Mouse (Mus musculus): Measurements from ENCODE around the gene Hic2. TPM values are rescaled to one million over a fixed set of nuclear protein-coding genes. Genes with fewer than 3 reads are reported as not detected.
A peak's percentile ranks its signal among the peaks of the same experiment; 100 is the strongest.

The Hic2 gene
- 4.1 TPM in 2 replicates for polyA plus RNA-seq (2012; rRNA removed)

- TF ChIP-seq POLR2A (IDR thresholded peaks at IDR 0.05; ENCODE audit: borderline replicate concordance, insufficient read depth, low read length) = peak; percentile 72
- TF ChIP-seq CTCF (IDR thresholded peaks at IDR 0.05; ENCODE audit: borderline replicate concordance, insufficient read depth, low read depth, low read length) = no peak
- Histone ChIP-seq H3K4me3 (replicated peaks; ENCODE audit: insufficient read depth, low read depth, low read length) (peak within 1 kb of the TSS; percentile 76), H3K27ac (ENCODE audit: insufficient read depth, low read length) (peak within 1 kb of the TSS; percentile 67), H3K4me1 (ENCODE audit: control insufficient read depth, insufficient read depth, low read length) (peaks cover 4% of the 10 kb centered on the region), H3K27me3 (ENCODE audit: control insufficient read depth, insufficient read depth, low read length) (no peaks in the 10 kb centered on the region)
- DNase-seq = peak; percentile 91 to 94
- WGBS = 3% methylated on average over 59 of the region's 59 CpGs
Observed at GRCm38 (mm10) chr16:17232794-17233701, at the start of gene Hic2. Gene Hic2, plus strand, starts transcription at chr16:17233572.

GRCm38 (mm10) chr16:17185475-17185874 lies 47.9 kb upstream of the Hic2 start:
- no peak for DNase-seq
- Histone ChIP-seq H3K4me1 (ENCODE audit: control insufficient read depth, insufficient read depth, low read length) (no peaks in the 10 kb centered on the region; the same call in 1 of the 2 replicates), H3K27me3 (ENCODE audit: control insufficient read depth, insufficient read depth, low read length) (no peaks in the 10 kb centered on the region), H3K27ac (ENCODE audit: insufficient read depth, low read length) (no peak overlapping the region), H3K4me3 (replicated peaks; ENCODE audit: insufficient read depth, low read depth, low read length) (no peak overlapping the region)
- TF ChIP-seq POLR2A (IDR thresholded peaks at IDR 0.05; ENCODE audit: borderline replicate concordance, insufficient read depth, low read length) (no peak), CTCF (IDR thresholded peaks at IDR 0.05; ENCODE audit: borderline replicate concordance, insufficient read depth, low read depth, low read length) (no peak)

GRCm38 (mm10) chr16:17193823-17194222 lies 39.5 kb upstream of the Hic2 start:
- no peak overlapping the region for H3K4me3 ChIP-seq (replicated peaks; ENCODE audit: insufficient read depth, low read depth, low read length)
- TF ChIP-seq CTCF (IDR thresholded peaks at IDR 0.05; ENCODE audit: borderline replicate concordance, insufficient read depth, low read depth, low read length) (no peak), POLR2A (IDR thresholded peaks at IDR 0.05; ENCODE audit: borderline replicate concordance, insufficient read depth, low read length) (no peak)
- no peak overlapping the region for H3K27ac ChIP-seq (ENCODE audit: insufficient read depth, low read length)
- no peaks in the 10 kb centered on the region for H3K27me3 ChIP-seq (ENCODE audit: control insufficient read depth, insufficient read depth, low read length)
- DNase-seq = no peak
- WGBS = 83% methylated on average over 4 of the region's 4 CpGs
- H3K4me1 ChIP-seq (ENCODE audit: control insufficient read depth, insufficient read depth, low read length) = no peaks in the 10 kb centered on the region; the same call in 1 of the 2 replicates

- H3K4me1 ChIP-seq (ENCODE audit: control insufficient read depth, insufficient read depth, low read length) = no peaks in the 10 kb centered on the region; the same call in 1 of the 2 replicates
- peak overlapping the region; percentile 99 for H3K4me3 ChIP-seq (replicated peaks; ENCODE audit: insufficient read depth, low read depth, low read length)
- peak overlapping the region; percentile 62; the same call in 1 of the 2 replicates for H3K27ac ChIP-seq (ENCODE audit: insufficient read depth, low read length)
- DNase-seq = no peak
- TF ChIP-seq CTCF (IDR thresholded peaks at IDR 0.05; ENCODE audit: borderline replicate concordance, insufficient read depth, low read depth, low read length) (no peak), POLR2A (IDR thresholded peaks at IDR 0.05; ENCODE audit: borderline replicate concordance, insufficient read depth, low read length) (no peak)
- H3K27me3 ChIP-seq (ENCODE audit: control insufficient read depth, insufficient read depth, low read length) = no peaks in the 10 kb centered on the region
- WGBS = 6% methylated on average over 24 of the region's 24 CpGs
Observed at GRCm38 (mm10) chr16:17200121-17200952, 33.0 kb upstream of the Hic2 start.

- DNase-seq = peak; percentile 87 to 88
- Histone ChIP-seq H3K27ac (ENCODE audit: insufficient read depth, low read length) (peak overlapping the region; percentile 62), H3K4me1 (ENCODE audit: control insufficient read depth, insufficient read depth, low read length) (no peaks in the 10 kb centered on the region; the same call in 1 of the 2 replicates), H3K4me3 (replicated peaks; ENCODE audit: insufficient read depth, low read depth, low read length) (peak overlapping the region; percentile 99), H3K27me3 (ENCODE audit: control insufficient read depth, insufficient read depth, low read length) (no peaks in the 10 kb centered on the region)
- WGBS = under 1% methylated on average over 72 of the region's 72 CpGs
- peak; percentile 54; the same call in 1 of the 2 replicates for TF ChIP-seq POLR2A (IDR thresholded peaks at IDR 0.05; ENCODE audit: borderline replicate concordance, insufficient read depth, low read length)
- TF ChIP-seq CTCF (IDR thresholded peaks at IDR 0.05; ENCODE audit: borderline replicate concordance, insufficient read depth, low read depth, low read length) = no peak
Observed at GRCm38 (mm10) chr16:17200953-17201707, 32.2 kb upstream of the Hic2 start.

- no peak overlapping the region for H3K4me3 ChIP-seq (replicated peaks; ENCODE audit: insufficient read depth, low read depth, low read length)
- no peak for DNase-seq
- no peaks in the 10 kb centered on the region; the same call in 1 of the 2 replicates for H3K4me1 ChIP-seq (ENCODE audit: control insufficient read depth, insufficient read depth, low read length)
- no peaks in the 10 kb centered on the region for H3K27me3 ChIP-seq (ENCODE audit: control insufficient read depth, insufficient read depth, low read length)
- H3K27ac ChIP-seq (ENCODE audit: insufficient read depth, low read length) = no peak overlapping the region
- no peak for TF ChIP-seq POLR2A (IDR thresholded peaks at IDR 0.05; ENCODE audit: borderline replicate concordance, insufficient read depth, low read length)
- no peak for TF ChIP-seq CTCF (IDR thresholded peaks at IDR 0.05; ENCODE audit: borderline replicate concordance, insufficient read depth, low read depth, low read length)
- WGBS = 55% methylated on average over 2 of the region's 2 CpGs
Observed at GRCm38 (mm10) chr16:17201977-17202376, 31.4 kb upstream of the Hic2 start.

- 93% methylated on average over 1 of the region's 1 CpGs for WGBS
Observed at GRCm38 (mm10) chr16:17202549-17202948, 30.8 kb upstream of the Hic2 start, which contains the start of gene Ube2l3. Gene Ube2l3, minus strand, starts transcription at chr16:17202649.

More at GRCm38 (mm10) chr16:17202549-17202948, 30.8 kb upstream of the Hic2 start, which contains the start of gene Ube2l3:
- Histone ChIP-seq H3K27me3 (ENCODE audit: control insufficient read depth, insufficient read depth, low read length) (no peaks in the 10 kb centered on the region), H3K4me1 (ENCODE audit: control insufficient read depth, insufficient read depth, low read length) (no peaks in the 10 kb centered on the region; the same call in 1 of the 2 replicates), H3K4me3 (replicated peaks; ENCODE audit: insufficient read depth, low read depth, low read length) (peak within 1 kb of the TSS; percentile 99), H3K27ac (ENCODE audit: insufficient read depth, low read length) (no peak within 1 kb of the TSS)
- DNase-seq = no peak
- TF ChIP-seq POLR2A (IDR thresholded peaks at IDR 0.05; ENCODE audit: borderline replicate concordance, insufficient read depth, low read length) (no peak), CTCF (IDR thresholded peaks at IDR 0.05; ENCODE audit: borderline replicate concordance, insufficient read depth, low read depth, low read length) (no peak)
